Mouse (Mus musculus): ENCODE measurements around the gene Adprm. TPM values are rescaled to one million over a fixed set of nuclear protein-coding genes. Genes with fewer than 3 reads are reported as not detected.
"Not testable (repeated sequence)": the region's sequence is repeated elsewhere in the genome, so short reads cannot be mapped to it uniquely, and the experiment has no call there.

Gene Adprm
- total and polyA plus RNA-seq, 2 experiments = 14.0 to 36.5 TPM

GRCm38 (mm10) chr11:67031603-67031915 is 20.8 kb downstream of the Adprm start:
- peak overlapping the region; percentile 55 for H3K27ac ChIP-seq (replicated peaks; ENCODE audit: insufficient read depth, low read depth, low read length)

GRCm38 (mm10) chr11:67030904-67031602 is 21.3 kb downstream of the Adprm start:
- peak overlapping the region; percentile 55 for H3K27ac ChIP-seq (replicated peaks; ENCODE audit: insufficient read depth, low read depth, low read length)
- H3K79me2 ChIP-seq (ENCODE audit: control insufficient read depth, insufficient read depth, low read length) = no peaks in the 10 kb centered on the region
- H3K36me3 ChIP-seq (ENCODE audit: control insufficient read depth, insufficient read depth, low read length) = no peaks in the 10 kb centered on the region
- DNase-seq (ENCODE audit: extremely low read depth, low read depth, low spot score) = peak; percentile 91
- WGBS = 50% methylated on average over 16 of the region's 16 CpGs
- TF ChIP-seq CTCF (IDR thresholded peaks at IDR 0.05; ENCODE audit: low read depth, low read length) = peak; percentile 29
- TF ChIP-seq POLR2A (IDR thresholded peaks at IDR 0.05; ENCODE audit: extremely low read depth, insufficient read depth, low read length) = no peak
- peaks cover 16% of the 10 kb centered on the region for H3K4me1 ChIP-seq (ENCODE audit: control insufficient read depth, insufficient read depth, low read length)
- no peaks in the 10 kb centered on the region for H3K27me3 ChIP-seq (ENCODE audit: control insufficient read depth, insufficient read depth, low read length)
- no peak overlapping the region for H3K4me3 ChIP-seq (ENCODE audit: insufficient read depth, low read depth, low read length)
- no peak overlapping the region for H3K9ac ChIP-seq (ENCODE audit: low read depth, low read length)

More at GRCm38 (mm10) chr11:67031603-67031915, 20.8 kb downstream of the Adprm start:
- TF ChIP-seq POLR2A (IDR thresholded peaks at IDR 0.05; ENCODE audit: extremely low read depth, insufficient read depth, low read length) = no peak
- TF ChIP-seq CTCF (IDR thresholded peaks at IDR 0.05; ENCODE audit: low read depth, low read length) = no peak
- H3K36me3 ChIP-seq (ENCODE audit: control insufficient read depth, insufficient read depth, low read length) = no peaks in the 10 kb centered on the region
- no peak overlapping the region for H3K9ac ChIP-seq (ENCODE audit: low read depth, low read length)
- peaks cover 16% of the 10 kb centered on the region for H3K4me1 ChIP-seq (ENCODE audit: control insufficient read depth, insufficient read depth, low read length)
- WGBS = 31% methylated on average over 2 of the region's 2 CpGs
- H3K27me3 ChIP-seq (ENCODE audit: control insufficient read depth, insufficient read depth, low read length) = no peaks in the 10 kb centered on the region
- H3K4me3 ChIP-seq (ENCODE audit: insufficient read depth, low read depth, low read length) = no peak overlapping the region
- H3K79me2 ChIP-seq (ENCODE audit: control insufficient read depth, insufficient read depth, low read length) = no peaks in the 10 kb centered on the region
- no peak for DNase-seq (ENCODE audit: extremely low read depth, low read depth, low spot score)

- Histone ChIP-seq H3K9ac (ENCODE audit: low read depth, low read length) (peak within 1 kb of the TSS; percentile 97), H3K27me3 (ENCODE audit: control insufficient read depth, insufficient read depth, low read length) (no peaks in the 10 kb centered on the region), H3K4me3 (ENCODE audit: insufficient read depth, low read depth, low read length) (peak within 1 kb of the TSS; percentile 95), H3K4me1 (ENCODE audit: control insufficient read depth, insufficient read depth, low read length) (peaks cover 7% of the 10 kb centered on the region; the same call in 1 of the 2 replicates), H3K27ac (replicated peaks; ENCODE audit: insufficient read depth, low read depth, low read length) (peak within 1 kb of the TSS; percentile 91), H3K79me2 (ENCODE audit: control insufficient read depth, insufficient read depth, low read length) (0 out of 2 replicates have a peak, but pooled peaks cover 3% of the 10 kb centered on the region), H3K36me3 (ENCODE audit: control insufficient read depth, insufficient read depth, low read length) (no peaks in the 10 kb centered on the region)
- WGBS = under 1% methylated on average over 35 of the region's 35 CpGs
- TF ChIP-seq CTCF (IDR thresholded peaks at IDR 0.05; ENCODE audit: low read depth, low read length) = peak; percentile 87
- TF ChIP-seq POLR2A (IDR thresholded peaks at IDR 0.05; ENCODE audit: extremely low read depth, insufficient read depth, low read length) = peak; percentile 90
- DNase-seq (ENCODE audit: extremely low read depth, low read depth, low spot score) = peak; percentile 81
Observed at GRCm38 (mm10) chr11:67024867-67025477, 27.4 kb downstream of the Adprm start, which contains the start of gene Tmem220. Tmem220 (plus strand) TSS chr11:67025154.

GRCm38 (mm10) chr11:67023802-67024340 is 28.5 kb downstream of the Adprm start:
- no peak overlapping the region for H3K9ac ChIP-seq (ENCODE audit: low read depth, low read length)
- 51% methylated on average over 6 of the region's 6 CpGs for WGBS
- H3K36me3 ChIP-seq (ENCODE audit: control insufficient read depth, insufficient read depth, low read length) = no peaks in the 10 kb centered on the region
- TF ChIP-seq CTCF (IDR thresholded peaks at IDR 0.05; ENCODE audit: low read depth, low read length) = no peak
- no peak for TF ChIP-seq POLR2A (IDR thresholded peaks at IDR 0.05; ENCODE audit: extremely low read depth, insufficient read depth, low read length)
- no peaks in the 10 kb centered on the region for H3K27me3 ChIP-seq (ENCODE audit: control insufficient read depth, insufficient read depth, low read length)
- H3K4me3 ChIP-seq (ENCODE audit: insufficient read depth, low read depth, low read length) = no peak overlapping the region
- H3K79me2 ChIP-seq (ENCODE audit: control insufficient read depth, insufficient read depth, low read length) = 0 out of 2 replicates have a peak, but pooled peaks cover 3% of the 10 kb centered on the region
- no peak for DNase-seq (ENCODE audit: extremely low read depth, low read depth, low spot score)
- peaks cover 7% of the 10 kb centered on the region; the same call in 1 of the 2 replicates for H3K4me1 ChIP-seq (ENCODE audit: control insufficient read depth, insufficient read depth, low read length)
- H3K27ac ChIP-seq (replicated peaks; ENCODE audit: insufficient read depth, low read depth, low read length) = no peak overlapping the region

GRCm38 (mm10) chr11:67023191-67023590 is 29.2 kb downstream of the Adprm start:
- H3K79me2 ChIP-seq (ENCODE audit: control insufficient read depth, insufficient read depth, low read length); H3K27me3 ChIP-seq (ENCODE audit: control insufficient read depth, insufficient read depth, low read length); H3K4me1 ChIP-seq (ENCODE audit: control insufficient read depth, insufficient read depth, low read length); H3K36me3 ChIP-seq (ENCODE audit: control insufficient read depth, insufficient read depth, low read length); H3K9ac ChIP-seq (ENCODE audit: low read depth, low read length); DNase-seq (ENCODE audit: extremely low read depth, low read depth, low spot score); H3K4me3 ChIP-seq (ENCODE audit: insufficient read depth, low read depth, low read length); H3K27ac ChIP-seq (replicated peaks; ENCODE audit: insufficient read depth, low read depth, low read length): not testable (repeated sequence)
- WGBS = 42% methylated on average over 1 of the region's 1 CpGs
